Mouse (Mus musculus) liver, embryonic 15.5 days (tissue): Measurements from ENCODE around the gene Rps27l. TPM values are rescaled to one million over a fixed set of nuclear protein-coding genes. Genes with fewer than 3 reads are reported as not detected.
A peak's percentile ranks its signal among the peaks of the same experiment; 100 is the strongest.

Experiments
- ATAC-seq: fragments of 200-750 bp; cut with Nextera tagmentation; 2 replicates; pipeline ENCODE4 v1.8.0; 2017; ENCODE audit warnings: moderate number of reproducible peaks, mild to moderate bottlenecking, moderate library complexity; ENCODE audit not compliant: insufficient read depth
- H3K27ac ChIP-seq: fragments of 300-500 bp; sonication (generic); replicated peaks from 2 replicates; pipeline ENCODE4 v1.5.1; 2015; ENCODE audit warnings: mild to moderate bottlenecking, inconsistent platforms
- H3K27me3 ChIP-seq: fragments of 300-500 bp; sonication (generic); 2 replicates; pipeline ENCODE4 v1.6.1; 2015; ENCODE audit warnings: mild to moderate bottlenecking, inconsistent platforms
- H3K36me3 ChIP-seq: fragments of 300-500 bp; sonication (generic); replicated peaks from 2 replicates; pipeline ENCODE4 v1.6.1; 2015; ENCODE audit warnings: moderate library complexity, mild to moderate bottlenecking, inconsistent platforms
- H3K4me1 ChIP-seq: fragments of 300-500 bp; sonication (generic); replicated peaks from 2 replicates; pipeline ENCODE4 v1.6.1; 2015; ENCODE audit warnings: inconsistent platforms
- H3K4me2 ChIP-seq: fragments of 300-500 bp; sonication (generic); 2 replicates; pipeline ENCODE4 v1.6.1; 2015; ENCODE audit warnings: moderate library complexity, mild to moderate bottlenecking, inconsistent platforms
- H3K4me3 ChIP-seq: fragments of 300-500 bp; sonication (generic); replicated peaks from 2 replicates; pipeline ENCODE4 v1.5.1; 2015; ENCODE audit warnings: mild to moderate bottlenecking, inconsistent platforms
- H3K9ac ChIP-seq: fragments of 300-500 bp; sonication (generic); 2 replicates; pipeline ENCODE4 v1.6.1; 2015; ENCODE audit warnings: moderate library complexity, mild to moderate bottlenecking, inconsistent platforms
- H3K9me3 ChIP-seq: fragments of 300-500 bp; sonication (generic); replicated peaks from 2 replicates; pipeline ENCODE4 v1.6.1; 2016; ENCODE audit warnings: inconsistent platforms
- whole genome bisulfite sequencing: fragments of 180-500 bp; shearing (Covaris S2); methylation state at CpG from one replicate; pipeline ENCODE4 v1.1.7; 2015; ENCODE audit warnings: mixed read lengths; ENCODE audit not compliant: insufficient replicate concordance; 5-methylcytosine and 5-hydroxymethylcytosine counted together
- polyA plus RNA-seq: library from polyadenylated mRNA; unstranded; fragments of >200 nt; fragmentation: Nextera tagmentation; extraction: Ambion mirVana; gene quantifications from 2 replicates; pipeline ENCODE4 v1.2.1, GENCODE M21; 2015

Gene Rps27l
- polyA plus RNA-seq, result 368 and 453 TPM in 2 replicates

DNA sequence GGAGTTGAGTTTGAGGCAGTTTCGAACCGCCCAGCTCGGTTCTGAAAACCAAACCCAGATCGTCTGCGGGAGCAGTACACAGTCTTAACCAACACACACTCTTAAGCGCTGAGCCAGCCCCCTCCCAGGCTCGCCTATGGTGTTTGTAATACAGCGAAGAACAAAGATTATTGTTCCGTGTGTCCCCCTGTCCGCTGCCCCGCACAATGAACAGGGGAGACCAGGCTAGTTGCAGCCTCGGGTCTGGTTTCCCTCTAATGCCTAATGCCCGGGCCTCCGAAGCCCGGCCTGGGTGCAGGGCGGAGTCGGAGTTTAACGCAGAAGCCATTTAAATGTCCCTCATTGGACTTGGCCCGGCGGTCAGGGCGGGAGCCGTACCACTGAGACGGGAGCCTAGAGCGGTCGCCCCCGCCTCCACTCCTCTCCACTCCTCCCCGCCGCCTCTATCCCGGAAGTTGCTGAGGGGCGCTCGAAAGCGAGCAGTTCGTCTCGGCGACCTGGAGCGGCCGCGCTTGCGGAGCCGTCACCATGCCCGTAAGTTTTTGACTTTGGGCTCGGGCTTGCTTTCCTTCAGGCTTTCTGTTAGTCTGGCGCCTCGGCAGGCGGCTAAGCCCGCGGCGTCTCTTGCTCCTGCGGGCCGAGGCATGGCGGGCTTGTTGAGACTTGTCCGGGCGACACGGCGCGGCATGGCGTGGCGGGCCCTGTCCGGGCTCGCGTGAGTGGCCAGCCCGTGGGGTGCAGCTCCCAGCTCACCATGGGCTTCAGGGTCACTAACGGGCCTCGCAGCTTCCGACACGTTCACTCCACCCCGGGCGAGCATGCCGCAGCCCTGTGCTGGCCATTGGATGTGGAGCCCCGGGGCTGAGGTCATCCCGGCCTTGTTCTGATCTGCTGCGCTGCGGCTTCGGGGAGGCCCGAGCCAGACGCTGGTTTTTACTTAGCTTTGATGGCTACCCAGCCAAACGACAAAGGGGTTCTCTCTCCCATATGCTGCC, at the start of gene Rps27l:
Gene Rps27l (plus strand): TSS at position 440 of the 995 bp plus-strand sequence.
- Histone ChIP-seq H3K4me1 (peaks cover 21% of the 10 kb centered on the region), H3K9me3 (no peaks in the 10 kb centered on the region), H3K4me2 (peak within 1 kb of the TSS; percentile 89), H3K27ac (peak within 1 kb of the TSS; percentile 93), H3K27me3 (no peaks in the 10 kb centered on the region), H3K36me3 (peaks cover 12% of the 10 kb centered on the region), H3K9ac (peak within 1 kb of the TSS; percentile 92), H3K4me3 (peak within 1 kb of the TSS; percentile 99)
- ATAC-seq, result peak; percentile 99
- under 1% methylated on average over 77 of the region's 77 CpGs for WGBS

DNA sequence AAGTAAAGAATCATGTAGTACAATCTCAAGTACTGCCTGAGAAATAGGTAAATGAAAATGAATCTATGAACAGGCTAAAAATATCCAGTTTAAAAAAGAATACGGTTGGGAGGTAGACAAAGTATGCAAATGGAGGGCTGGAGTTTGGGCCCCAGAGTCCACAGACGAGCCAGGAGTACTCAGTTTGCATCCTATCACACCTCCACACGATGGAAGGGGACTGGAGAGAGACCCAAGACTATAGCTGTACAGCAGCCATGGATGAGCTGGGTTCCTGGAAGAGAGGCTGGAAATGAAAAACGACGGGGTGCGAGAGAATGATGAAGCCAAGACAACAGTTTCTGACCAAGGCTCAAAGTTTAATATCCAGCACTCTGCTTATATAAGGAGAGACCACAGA, 48.9 kb upstream of the Rps27l start:
- peak overlapping the region; percentile 93 for H3K27ac ChIP-seq

DNA sequence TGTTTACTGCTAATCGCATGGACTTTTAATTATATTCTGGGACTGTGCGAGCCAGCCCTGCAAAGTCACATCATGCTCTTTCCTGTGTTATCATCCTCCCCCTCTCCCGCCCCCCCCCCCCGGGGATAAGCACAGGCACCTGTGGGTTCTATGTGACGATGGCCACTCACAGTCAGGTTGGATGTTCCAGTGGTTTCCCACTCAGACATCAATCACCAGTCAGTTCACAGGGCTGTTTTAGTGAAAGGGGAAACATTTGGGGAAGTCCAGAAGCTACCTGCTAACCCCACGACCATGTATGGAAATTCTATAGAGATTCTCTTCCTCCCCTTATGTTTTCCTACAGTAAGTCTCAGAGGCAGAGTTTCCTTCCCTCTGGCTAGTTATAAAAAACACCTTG, 48.0 kb upstream of the Rps27l start:
- ATAC-seq, result no peak
- Histone ChIP-seq H3K27me3 (no peaks in the 10 kb centered on the region), H3K36me3 (peaks cover 14% of the 10 kb centered on the region), H3K9me3 (no peaks in the 10 kb centered on the region), H3K4me1 (peaks cover 70% of the 10 kb centered on the region), H3K4me3 (no peak overlapping the region), H3K9ac (no peak overlapping the region), H3K4me2 (no peak overlapping the region), H3K27ac (peak overlapping the region; percentile 93)
- 45% methylated on average over 6 of the region's 6 CpGs for WGBS

More for the DNA sequence above, 48.9 kb upstream of the Rps27l start:
- Histone ChIP-seq H3K36me3 (peaks cover 5% of the 10 kb centered on the region), H3K4me1 (peaks cover 70% of the 10 kb centered on the region), H3K4me2 (no peak overlapping the region), H3K9me3 (no peaks in the 10 kb centered on the region), H3K9ac (no peak overlapping the region), H3K4me3 (no peak overlapping the region), H3K27me3 (no peaks in the 10 kb centered on the region)
- ATAC-seq, result no peak
- 72% methylated on average over 6 of the region's 6 CpGs for WGBS

GRCm38 (mm10) chr9:66899072-66899471, 46.8 kb upstream of the Rps27l start:
- 0 out of 2 replicates have a peak, but pooled peaks have one; percentile 30 for ATAC-seq
- peaks cover 25% of the 10 kb centered on the region for H3K36me3 ChIP-seq

GRCm38 (mm10) chr9:66899526-66899925, 46.4 kb upstream of the Rps27l start:
- H3K9ac ChIP-seq, result peak overlapping the region; percentile 33; the same call in 1 of the 2 replicates
- WGBS, result 66% methylated on average over 4 of the region's 4 CpGs
- ATAC-seq, result no peak
- H3K27me3 ChIP-seq, result no peaks in the 10 kb centered on the region
- peak overlapping the region; percentile 35 for H3K4me2 ChIP-seq
- peaks cover 25% of the 10 kb centered on the region for H3K36me3 ChIP-seq
- H3K4me3 ChIP-seq, result no peak overlapping the region
- H3K27ac ChIP-seq, result peak overlapping the region; percentile 63
- H3K9me3 ChIP-seq, result no peaks in the 10 kb centered on the region
- peaks cover 70% of the 10 kb centered on the region for H3K4me1 ChIP-seq

More at GRCm38 (mm10) chr9:66899072-66899471, 46.8 kb upstream of the Rps27l start:
- Histone ChIP-seq H3K9me3 (no peaks in the 10 kb centered on the region), H3K4me1 (peaks cover 74% of the 10 kb centered on the region), H3K4me2 (peak overlapping the region; percentile 35), H3K4me3 (no peak overlapping the region), H3K9ac (peak overlapping the region; percentile 33; the same call in 1 of the 2 replicates), H3K27me3 (no peaks in the 10 kb centered on the region), H3K27ac (peak overlapping the region; percentile 63)
- WGBS, result 36% methylated on average over 2 of the region's 2 CpGs

GRCm38 (mm10) chr9:66905990-66906389, 39.9 kb upstream of the Rps27l start:
- 87% methylated on average over 9 of the region's 9 CpGs for WGBS
- Histone ChIP-seq H3K9ac (no peak overlapping the region), H3K4me3 (no peak overlapping the region), H3K4me1 (peaks cover 61% of the 10 kb centered on the region), H3K27me3 (no peaks in the 10 kb centered on the region), H3K27ac (no peak overlapping the region), H3K36me3 (peaks cover 47% of the 10 kb centered on the region), H3K4me2 (no peak overlapping the region), H3K9me3 (no peaks in the 10 kb centered on the region)
- ATAC-seq, result no peak

DNA sequence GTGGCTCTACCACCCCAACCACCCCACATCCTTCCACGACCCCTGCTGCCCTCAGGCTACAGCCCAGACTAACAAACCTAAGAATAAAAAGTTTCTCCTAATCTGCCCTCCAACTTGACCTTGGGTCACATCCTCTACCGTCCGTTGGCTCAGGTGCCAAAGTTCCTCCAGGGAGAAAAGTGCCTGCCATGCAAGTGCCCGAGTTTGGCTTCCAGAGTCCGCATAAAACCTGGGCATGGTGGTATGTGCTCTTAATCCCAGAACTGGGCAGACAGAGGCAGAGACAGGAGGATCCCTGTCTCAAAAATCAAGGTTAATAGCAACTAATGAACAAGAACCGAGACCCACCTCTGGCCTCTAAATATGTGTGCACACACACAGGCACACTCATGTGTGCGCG, 38.8 kb upstream of the Rps27l start:
- no peak for ATAC-seq
- no peak overlapping the region for H3K27ac ChIP-seq
- no peak overlapping the region for H3K4me3 ChIP-seq
- H3K9ac ChIP-seq, result no peak overlapping the region
- H3K4me2 ChIP-seq, result no peak overlapping the region
- WGBS, result 87% methylated on average over 8 of the region's 8 CpGs
- H3K9me3 ChIP-seq, result no peaks in the 10 kb centered on the region
- H3K4me1 ChIP-seq, result peaks cover 67% of the 10 kb centered on the region
- H3K27me3 ChIP-seq, result no peaks in the 10 kb centered on the region
- H3K36me3 ChIP-seq, result peaks cover 48% of the 10 kb centered on the region

- no peak for ATAC-seq
These were observed 38.0 kb upstream of the Rps27l start for GRCm38 (mm10) chr9:66907746-66908397.

GRCm38 (mm10) chr9:66909922-66910321, 36.0 kb upstream of the Rps27l start:
- no peak for ATAC-seq
- H3K9ac ChIP-seq, result no peak overlapping the region
- H3K27ac ChIP-seq, result peak overlapping the region; percentile 38; the same call in 1 of the 2 replicates
- H3K27me3 ChIP-seq, result no peaks in the 10 kb centered on the region
- 41% methylated on average over 7 of the region's 7 CpGs for WGBS
- H3K4me3 ChIP-seq, result no peak overlapping the region
- peak overlapping the region; percentile 92; the same call in 1 of the 2 replicates for H3K4me2 ChIP-seq
- H3K36me3 ChIP-seq, result peaks cover 45% of the 10 kb centered on the region
- H3K9me3 ChIP-seq, result no peaks in the 10 kb centered on the region
- peaks cover 87% of the 10 kb centered on the region for H3K4me1 ChIP-seq

More at GRCm38 (mm10) chr9:66907746-66908397, 38.0 kb upstream of the Rps27l start:
- no peak overlapping the region for H3K4me3 ChIP-seq
- 0 out of 2 replicates have a peak overlapping the region, but pooled peaks have one; percentile 15 for H3K27ac ChIP-seq
- no peak overlapping the region for H3K4me2 ChIP-seq
- H3K4me1 ChIP-seq, result peaks cover 74% of the 10 kb centered on the region
- no peaks in the 10 kb centered on the region for H3K27me3 ChIP-seq
- no peak overlapping the region for H3K9ac ChIP-seq
- 62% methylated on average over 5 of the region's 5 CpGs for WGBS
- H3K36me3 ChIP-seq, result peaks cover 47% of the 10 kb centered on the region
- H3K9me3 ChIP-seq, result no peaks in the 10 kb centered on the region

DNA sequence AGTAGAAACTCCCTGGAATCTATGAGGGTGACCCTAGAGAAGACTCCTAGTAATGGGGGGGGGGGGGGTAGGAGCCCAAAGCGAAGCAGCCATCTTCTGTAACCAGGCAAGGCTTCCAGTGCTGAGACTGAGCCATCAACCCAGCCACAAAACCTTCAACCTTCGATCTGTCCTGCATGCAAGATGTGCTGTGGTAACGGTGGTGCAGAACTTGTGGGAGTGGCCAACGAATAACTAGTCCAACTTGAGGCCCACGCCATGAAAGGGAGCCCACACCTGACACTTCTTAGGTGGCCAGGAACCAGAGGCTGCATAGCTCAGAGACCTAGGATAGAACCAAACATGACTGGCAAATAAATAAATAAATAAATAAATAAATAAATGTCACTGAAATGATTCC, 35.2 kb upstream of the Rps27l start:
- Histone ChIP-seq H3K27ac (peak overlapping the region; percentile 29; the same call in 1 of the 2 replicates), H3K9me3 (no peaks in the 10 kb centered on the region), H3K4me2 (peak overlapping the region; percentile 92), H3K27me3 (no peaks in the 10 kb centered on the region), H3K4me3 (0 out of 2 replicates have a peak overlapping the region, but pooled peaks have one; percentile 35), H3K4me1 (peaks cover 93% of the 10 kb centered on the region), H3K9ac (no peak overlapping the region), H3K36me3 (peaks cover 45% of the 10 kb centered on the region)
- ATAC-seq, result no peak
- WGBS, result 33% methylated on average over 5 of the region's 5 CpGs

DNA sequence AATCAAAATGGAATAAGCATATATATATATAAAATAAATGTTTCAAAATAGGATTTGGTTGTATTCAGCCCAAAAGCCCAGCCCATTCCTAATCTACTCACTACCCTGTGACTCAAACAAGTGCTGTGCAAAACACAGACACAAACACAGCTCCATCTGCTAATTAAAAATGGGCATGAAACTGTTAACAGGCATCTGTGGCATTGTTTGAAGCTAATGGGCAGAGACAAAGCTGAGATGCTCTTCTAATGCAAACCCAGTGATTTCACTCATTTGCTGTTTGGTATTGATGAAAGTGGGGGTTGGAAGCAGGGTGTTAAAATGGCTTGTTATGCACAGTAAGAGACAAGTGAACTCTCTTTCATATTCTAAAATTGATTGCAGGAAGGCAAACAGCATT, 33.6 kb upstream of the Rps27l start:
- Histone ChIP-seq H3K27me3 (no peaks in the 10 kb centered on the region), H3K4me2 (peak overlapping the region; percentile 92), H3K9ac (peak overlapping the region; percentile 37; the same call in 1 of the 2 replicates), H3K4me1 (peaks cover 92% of the 10 kb centered on the region), H3K9me3 (no peaks in the 10 kb centered on the region), H3K36me3 (peaks cover 43% of the 10 kb centered on the region), H3K27ac (peak overlapping the region; percentile 97), H3K4me3 (peak overlapping the region; percentile 46)
- ATAC-seq, result no peak
